Mouse (Mus musculus) E14TG2a.4 (cell line): ENCODE data around the gene Cycs.

Experiments
- CTCF ChIP-seq: conservative IDR thresholded peaks from 2 replicates; pipeline ENCODE4 v1.5.1; 2014; ENCODE audit warnings: low read length
- NANOG ChIP-seq: IDR thresholded peaks from 2 replicates; pipeline ENCODE4 v1.6.1; 2014; ENCODE audit warnings: borderline replicate concordance, low read length, mixed read lengths
- POU5F1 ChIP-seq: IDR thresholded peaks from 2 replicates; pipeline ENCODE4 v1.6.1; 2014; ENCODE audit warnings: low read length, borderline replicate concordance

DNA sequence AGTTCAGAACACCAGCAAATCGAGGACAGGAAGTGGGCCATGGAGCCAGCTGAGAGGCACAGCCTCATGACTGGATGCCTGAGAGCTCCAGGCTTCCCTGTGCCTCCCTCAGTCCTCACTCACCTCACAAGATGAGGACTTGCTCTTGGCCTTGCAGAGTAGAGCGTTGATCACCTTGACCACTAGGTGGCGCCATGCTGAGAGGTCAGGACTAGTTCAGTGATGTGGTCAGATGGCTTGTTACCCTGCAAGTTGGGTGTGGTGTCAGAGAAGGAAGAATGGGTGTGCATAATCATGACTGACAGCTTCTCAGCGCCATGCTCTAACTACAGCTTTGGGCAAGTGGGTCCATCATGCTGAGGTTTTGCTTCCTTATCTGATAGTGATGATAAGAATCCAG is 35.3 kb upstream of the Cycs start:
- peak; percentile 80 for TF ChIP-seq CTCF
- no peak for TF ChIP-seq POU5F1
- no peak for TF ChIP-seq NANOG
